Mouse (Mus musculus) left cerebral cortex, postnatal 10 days (tissue): ENCODE measurements around the gene Hist2h2ac. TPM values are rescaled to one million over a fixed set of nuclear protein-coding genes. Genes with fewer than 3 reads are reported as not detected.

Experiments
- DNase-seq, 2 experiments: peaks; one replicate each; pipeline ENCODE4 v3.0.0; 2021 to 2022; ENCODE audit warnings: low spot score in 2 of 2, mixed read lengths in 1 of 2; ENCODE audit errors: extremely low spot score in 1 of 2
- intact Hi-C: fragments of 180-260 bp; cut with DNase I; formaldehyde crosslinking; loops from one replicate; pipeline ENCODE4 v1.15.1; 2025
- microRNA-seq: library from miRNA; unstranded; fragments of <30 nt; microRNA quantifications from one replicate; pipeline ENCODE4 v1.2.0, GENCODE M21; 2022
- total RNA-seq, 2 experiments: library from RNA; stranded (reverse); gene quantifications; 2 replicates each; pipeline ENCODE4 v1.2.3; 2021

Hist2h2ac gene
- total RNA-seq, 2 experiments from 2014 or later: 34.2 to 37.9 TPM

- intact Hi-C loops: no loop called here
- no peak for DNase-seq
Observed at GRCm38 (mm10) chr3:96170976-96171545, 49.6 kb downstream of the Hist2h2ac start.

Small RNA genes lying within 50 kb of the gene (microRNA-seq; reads per million reads assigned to microRNA genes)
- gene Gm44492: not detected
- not detected for gene Gm47311
- not detected for gene Gm47313

Other genes starting within 250 kb of the Hist2h2ac start
- gene Plekho1, start 224.9 kb downstream of the Hist2h2ac start, total RNA-seq: 10 to 100 TPM; 56.2 to 56.3 TPM
- 10 to 100 TPM; 41.2 to 46.4 TPM for gene Vps45, start 162.4 kb downstream of the Hist2h2ac start, total RNA-seq
- 10 to 100 TPM; 13.4 to 17.6 TPM for gene Otud7b, start 116.4 kb downstream of the Hist2h2ac start, total RNA-seq
- 1 to 10 TPM; 5.3 to 6.7 TPM for gene Mtmr11, start 58.9 kb downstream of the Hist2h2ac start, total RNA-seq
- 10 to 100 TPM; 45.5 to 47.2 TPM for gene Sf3b4, start 48.5 kb downstream of the Hist2h2ac start, total RNA-seq
- 100 to 1,000 TPM; 404 to 435 TPM for gene Sv2a, start 39.7 kb downstream of the Hist2h2ac start, total RNA-seq
- gene Bola1, start 1.2 kb downstream of the Hist2h2ac start, total RNA-seq: 10 to 100 TPM; 19.3 to 22.2 TPM
- gene Hist2h2ab, start 1.0 kb downstream of the Hist2h2ac start, total RNA-seq: 10 to 100 TPM; 13.8 to 16.7 TPM
- gene Hist2h2be, start 239 bp upstream of the Hist2h2ac start, total RNA-seq: 1 to 10 TPM; 2.9 to 3.0 TPM
- gene Hist2h3c2, start 18.2 kb upstream of the Hist2h2ac start, total RNA-seq: 10 to 100 TPM; 10.2 to 10.9 TPM
- 100 to 1,000 TPM; 281 to 297 TPM for gene Hist2h2aa2, start 19.4 kb upstream of the Hist2h2ac start, total RNA-seq
- 1 to 10 TPM; 2.8 to 6.5 TPM for gene Hist2h2aa1, start 24.6 kb upstream of the Hist2h2ac start, total RNA-seq
- gene Hist2h3c1, start 25.8 kb upstream of the Hist2h2ac start, total RNA-seq: not detected
- gene Hist2h4, start 42.4 kb upstream of the Hist2h2ac start, total RNA-seq: 10 to 100 TPM; 34.4 to 37.7 TPM
- 100 to 1,000 TPM; 116 to 121 TPM for gene Hist2h3b, start 47.8 kb upstream of the Hist2h2ac start, total RNA-seq
- gene Hist2h2bb, start 48.9 kb upstream of the Hist2h2ac start, total RNA-seq: 100 to 1,000 TPM; 161 to 194 TPM
- gene Fcgr1, start 73.1 kb upstream of the Hist2h2ac start, total RNA-seq: 1 to 10 TPM; 1.9 to 3.4 TPM
- gene BC107364, start 231.4 kb upstream of the Hist2h2ac start, total RNA-seq: not detected